Mouse (Mus musculus) C2C12 (cell line): ENCODE measurements around the gene Ltb4r1.

Experiments
- CEBPB ChIP-seq: IDR thresholded peaks from one replicate; pipeline ENCODE4 v1.6.1; 2011; ENCODE audit warnings: low read depth, mild to moderate bottlenecking, control low read depth, moderate library complexity
- CTCF ChIP-seq: IDR thresholded peaks from one replicate; pipeline ENCODE4 v1.5.1; 2011; ENCODE audit not compliant: control insufficient read depth, insufficient read depth, insufficient read length

- TF ChIP-seq CTCF, result no peak
- no peak for TF ChIP-seq CEBPB
Measured at GRCm38 (mm10) chr14:55763166-55763565, 2.6 kb upstream of the Ltb4r1 start.
